Mouse (Mus musculus) cerebellum, adult 2 months (tissue): ENCODE data around the gene Elmo1.

Experiments
- CTCF ChIP-seq: fragments of 200-500 bp; IDR thresholded peaks from 2 replicates; pipeline ENCODE4 v1.5.1; 2011; ENCODE audit warnings: low read depth, mild to moderate bottlenecking, control low read depth, low read length, moderate library complexity, borderline replicate concordance; ENCODE audit not compliant: insufficient read depth
- POLR2A ChIP-seq: fragments of 200-500 bp; IDR thresholded peaks from 2 replicates; pipeline ENCODE4 v1.6.1; 2011; ENCODE audit warnings: low read length, control low read depth, borderline replicate concordance; ENCODE audit not compliant: insufficient read depth

DNA sequence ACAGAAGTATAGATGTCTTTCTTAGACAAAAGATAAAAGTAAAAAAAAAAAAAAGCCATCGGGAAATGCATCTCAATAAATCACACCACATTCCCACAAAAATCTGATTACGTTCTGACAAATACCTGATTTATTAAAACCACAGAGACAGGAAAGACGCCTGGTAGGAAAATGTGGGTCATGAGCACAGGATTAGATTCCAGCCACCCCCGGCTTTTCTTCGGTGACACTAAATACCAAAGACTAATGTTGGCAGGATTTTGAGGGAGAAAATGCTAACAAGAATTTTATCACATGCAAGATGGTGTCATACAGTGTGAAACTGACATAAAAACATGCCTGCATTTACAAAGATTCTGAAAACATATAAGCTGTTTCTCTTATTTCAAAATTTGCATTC is 27.1 kb upstream of the Elmo1 start:
- no peak for TF ChIP-seq POLR2A
- TF ChIP-seq CTCF: no peak
